Mouse (Mus musculus): Measurements from ENCODE around the gene Srsf3. TPM values are rescaled to one million over a fixed set of nuclear protein-coding genes. Genes with fewer than 3 reads are reported as not detected.

Srsf3 gene
- polyA plus RNA-seq, 1 experiment from 2014 or later: 318 TPM

GRCm38 (mm10) chr17:29056699-29057151, 24.3 kb downstream of the Srsf3 start:
- Histone ChIP-seq H3K4me2 (peak overlapping the region; percentile 43), H3K27ac (no peak overlapping the region), H3K9me3 (replicated peaks) (no peaks in the 10 kb centered on the region), H3K4me3 (no peak overlapping the region), H3K27me3 (no peaks in the 10 kb centered on the region), H3K4me1 (replicated peaks) (peaks cover 46% of the 10 kb centered on the region), H3K36me3 (no peaks in the 10 kb centered on the region), H3K9ac (no peak overlapping the region)
- no peak for ATAC-seq (replicated peaks; ENCODE audit: insufficient number of reproducible peaks, insufficient read depth, low FRiP score, low read depth)
- WGBS: 21% methylated on average over 8 of the region's 8 CpGs

- Histone ChIP-seq H3K27me3 (no peaks in the 10 kb centered on the region), H3K4me3 (no peak overlapping the region), H3K9ac (no peak overlapping the region), H3K27ac (no peak overlapping the region), H3K4me1 (replicated peaks) (peaks cover 52% of the 10 kb centered on the region), H3K36me3 (no peaks in the 10 kb centered on the region), H3K9me3 (replicated peaks) (no peaks in the 10 kb centered on the region), H3K4me2 (no peak overlapping the region)
- WGBS: 80% methylated on average over 11 of the region's 11 CpGs
- no peak for ATAC-seq (replicated peaks; ENCODE audit: insufficient number of reproducible peaks, insufficient read depth, low FRiP score, low read depth)
These were observed 25.0 kb downstream of the Srsf3 start for GRCm38 (mm10) chr17:29057361-29057890.

- 62% methylated on average over 10 of the region's 10 CpGs for WGBS
- no peaks in the 10 kb centered on the region for H3K27me3 ChIP-seq
- no peak overlapping the region for H3K4me2 ChIP-seq
- H3K4me1 ChIP-seq (replicated peaks): peaks cover 57% of the 10 kb centered on the region
- peak overlapping the region; percentile 2; the same call in 1 of the 2 replicates for H3K27ac ChIP-seq
- no peaks in the 10 kb centered on the region for H3K9me3 ChIP-seq (replicated peaks)
- H3K4me3 ChIP-seq: no peak overlapping the region
- ATAC-seq (replicated peaks; ENCODE audit: insufficient number of reproducible peaks, insufficient read depth, low FRiP score, low read depth): no peak
- no peaks in the 10 kb centered on the region for H3K36me3 ChIP-seq
- H3K9ac ChIP-seq: no peak overlapping the region
These were observed 25.5 kb downstream of the Srsf3 start for GRCm38 (mm10) chr17:29057961-29058360.

GRCm38 (mm10) chr17:29058487-29058886, 26.1 kb downstream of the Srsf3 start:
- no peaks in the 10 kb centered on the region for H3K27me3 ChIP-seq
- H3K4me1 ChIP-seq (replicated peaks): peaks cover 62% of the 10 kb centered on the region
- no peak overlapping the region for H3K4me2 ChIP-seq
- WGBS: 66% methylated on average over 8 of the region's 8 CpGs
- no peak for ATAC-seq (replicated peaks; ENCODE audit: insufficient number of reproducible peaks, insufficient read depth, low FRiP score, low read depth)
- H3K9me3 ChIP-seq (replicated peaks): no peaks in the 10 kb centered on the region
- peak overlapping the region; percentile 2; the same call in 1 of the 2 replicates for H3K27ac ChIP-seq
- H3K36me3 ChIP-seq: no peaks in the 10 kb centered on the region
- no peak overlapping the region for H3K4me3 ChIP-seq
- no peak overlapping the region for H3K9ac ChIP-seq

- Histone ChIP-seq H3K4me1 (replicated peaks) (peaks cover 55% of the 10 kb centered on the region), H3K4me2 (no peak overlapping the region), H3K4me3 (no peak overlapping the region), H3K9ac (no peak overlapping the region), H3K27me3 (no peaks in the 10 kb centered on the region), H3K9me3 (replicated peaks) (no peaks in the 10 kb centered on the region), H3K36me3 (no peaks in the 10 kb centered on the region), H3K27ac (no peak overlapping the region)
- no peak for ATAC-seq (replicated peaks; ENCODE audit: insufficient number of reproducible peaks, insufficient read depth, low FRiP score, low read depth)
- WGBS: 81% methylated on average over 3 of the region's 3 CpGs
These were observed 27.2 kb downstream of the Srsf3 start for GRCm38 (mm10) chr17:29059581-29059980.

GRCm38 (mm10) chr17:29060946-29061345, 28.5 kb downstream of the Srsf3 start:
- Histone ChIP-seq H3K27me3 (no peaks in the 10 kb centered on the region), H3K4me2 (no peak overlapping the region), H3K4me3 (no peak overlapping the region), H3K9ac (no peak overlapping the region), H3K36me3 (no peaks in the 10 kb centered on the region), H3K9me3 (replicated peaks) (no peaks in the 10 kb centered on the region), H3K4me1 (replicated peaks) (peaks cover 50% of the 10 kb centered on the region), H3K27ac (no peak overlapping the region)
- WGBS: 84% methylated on average over 9 of the region's 9 CpGs
- no peak for ATAC-seq (replicated peaks; ENCODE audit: insufficient number of reproducible peaks, insufficient read depth, low FRiP score, low read depth)

GRCm38 (mm10) chr17:29062119-29063035, 29.9 kb downstream of the Srsf3 start:
- Histone ChIP-seq H3K27ac (peak overlapping the region; percentile 49), H3K4me1 (replicated peaks) (peaks cover 39% of the 10 kb centered on the region), H3K9me3 (replicated peaks) (no peaks in the 10 kb centered on the region), H3K4me3 (no peak overlapping the region), H3K9ac (no peak overlapping the region), H3K4me2 (peak overlapping the region; percentile 1; the same call in 1 of the 2 replicates), H3K27me3 (no peaks in the 10 kb centered on the region), H3K36me3 (no peaks in the 10 kb centered on the region)
- no peak; the same call in 1 of the 2 replicates for ATAC-seq (replicated peaks; ENCODE audit: insufficient number of reproducible peaks, insufficient read depth, low FRiP score, low read depth)
- 27% methylated on average over 13 of the region's 13 CpGs for WGBS

GRCm38 (mm10) chr17:29063121-29063987, 30.9 kb downstream of the Srsf3 start:
- H3K27ac ChIP-seq: no peak overlapping the region

GRCm38 (mm10) chr17:29063988-29064285, 31.5 kb downstream of the Srsf3 start:
- H3K27ac ChIP-seq: no peak overlapping the region
- no peaks in the 10 kb centered on the region for H3K36me3 ChIP-seq
- no peak overlapping the region for H3K9ac ChIP-seq
- peaks cover 33% of the 10 kb centered on the region for H3K4me1 ChIP-seq (replicated peaks)
- no peaks in the 10 kb centered on the region for H3K27me3 ChIP-seq
- no peak for ATAC-seq (replicated peaks; ENCODE audit: insufficient number of reproducible peaks, insufficient read depth, low FRiP score, low read depth)
- H3K4me2 ChIP-seq: no peak overlapping the region
- no peak overlapping the region for H3K4me3 ChIP-seq
- H3K9me3 ChIP-seq (replicated peaks): no peaks in the 10 kb centered on the region
- WGBS: 75% methylated on average over 2 of the region's 2 CpGs

More at GRCm38 (mm10) chr17:29063121-29063987, 30.9 kb downstream of the Srsf3 start:
- Histone ChIP-seq H3K36me3 (no peaks in the 10 kb centered on the region), H3K4me3 (no peak overlapping the region), H3K4me2 (no peak overlapping the region), H3K9ac (0 out of 2 replicates have a peak overlapping the region, but pooled peaks have one; percentile 8), H3K27me3 (no peaks in the 10 kb centered on the region), H3K4me1 (replicated peaks) (peaks cover 34% of the 10 kb centered on the region), H3K9me3 (replicated peaks) (no peaks in the 10 kb centered on the region)
- ATAC-seq (replicated peaks; ENCODE audit: insufficient number of reproducible peaks, insufficient read depth, low FRiP score, low read depth): no peak
- WGBS: 55% methylated on average over 8 of the region's 8 CpGs

- WGBS: 85% methylated on average over 21 of the region's 21 CpGs
These were observed 33.0 kb downstream of the Srsf3 start for GRCm38 (mm10) chr17:29065245-29065940.

More at GRCm38 (mm10) chr17:29065245-29065940, 33.0 kb downstream of the Srsf3 start:
- Histone ChIP-seq H3K27ac (no peak overlapping the region), H3K27me3 (no peaks in the 10 kb centered on the region), H3K4me1 (replicated peaks) (peaks cover 32% of the 10 kb centered on the region), H3K36me3 (no peaks in the 10 kb centered on the region), H3K4me3 (no peak overlapping the region), H3K9ac (no peak overlapping the region), H3K9me3 (replicated peaks) (no peaks in the 10 kb centered on the region), H3K4me2 (no peak overlapping the region)
- ATAC-seq (replicated peaks; ENCODE audit: insufficient number of reproducible peaks, insufficient read depth, low FRiP score, low read depth): no peak

All from heart, embryonic 15.5 days (tissue).